Mouse (Mus musculus) intestine, postnatal 0 days (tissue): ENCODE results near the gene Zfp280b. TPM values are rescaled to one million over a fixed set of nuclear protein-coding genes. Genes with fewer than 3 reads are reported as not detected.
A peak's percentile ranks its signal among the peaks of the same experiment; 100 is the strongest.
"Not testable (repeated sequence)": the region's sequence is repeated elsewhere in the genome, so short reads cannot be mapped to it uniquely, and the experiment has no call there.

Source experiments
- ATAC-seq: fragments of 200-750 bp; cut with Nextera tagmentation; 2 replicates; pipeline ENCODE4 v1.8.0; 2017; ENCODE audit warnings: mild to moderate bottlenecking, moderate TSS enrichment, moderate library complexity
- H3K27ac ChIP-seq: fragments of 300-500 bp; sonication (generic); 2 replicates; pipeline ENCODE4 v1.5.1; 2014; ENCODE audit warnings: mild to moderate bottlenecking, low read depth, low read length, moderate library complexity
- H3K27me3 ChIP-seq: fragments of 300-500 bp; sonication (generic); replicated peaks from 2 replicates; pipeline ENCODE4 v1.6.1; 2014; ENCODE audit warnings: low read length, mixed read lengths; ENCODE audit not compliant: control insufficient read depth, insufficient read depth
- H3K36me3 ChIP-seq: fragments of 300-500 bp; sonication (generic); 2 replicates; pipeline ENCODE4 v1.6.1; 2014; ENCODE audit warnings: mild to moderate bottlenecking, moderate library complexity; ENCODE audit not compliant: control insufficient read depth, insufficient read depth
- H3K4me1 ChIP-seq: fragments of 300-500 bp; sonication (generic); replicated peaks from 2 replicates; pipeline ENCODE4 v1.6.1; 2014; ENCODE audit warnings: antibody characterized with exemption, low read length, mixed read lengths; ENCODE audit not compliant: control insufficient read depth, insufficient read depth
- H3K4me2 ChIP-seq: fragments of 300-500 bp; sonication (generic); replicated peaks from 2 replicates; pipeline ENCODE4 v1.6.1; 2014; ENCODE audit warnings: low read depth, mild to moderate bottlenecking, moderate library complexity
- H3K4me3 ChIP-seq: fragments of 300-500 bp; sonication (generic); 2 replicates; pipeline ENCODE4 v1.5.1; 2014; ENCODE audit warnings: low read depth, low read length
- H3K9ac ChIP-seq: fragments of 300-500 bp; sonication (generic); 2 replicates; pipeline ENCODE4 v1.6.1; 2014; ENCODE audit warnings: mild to moderate bottlenecking, low read depth, low read length
- H3K9me3 ChIP-seq: fragments of 300-500 bp; sonication (generic); 2 replicates; pipeline ENCODE4 v1.6.1; 2016; ENCODE audit warnings: mixed run types; ENCODE audit not compliant: control insufficient read depth
- CTCF ChIP-seq: sonication (generic); IDR thresholded peaks from 2 replicates; pipeline ENCODE4 v1.5.1; 2016; ENCODE audit warnings: low read depth, mild to moderate bottlenecking, control low read depth, antibody characterized with exemption, moderate library complexity
- WGBS: fragments of 180-500 bp; shearing (Covaris S2); extraction: QIAGEN DNeasy Blood & Tissue Kit; methylation state at CpG from one replicate; pipeline ENCODE4 v1.1.7; 2014; 5-methylcytosine and 5-hydroxymethylcytosine counted together
- polyA plus RNA-seq: library from polyadenylated mRNA; unstranded; fragments of >200 nt; fragmentation: Nextera tagmentation; extraction: Ambion mirVana; gene quantifications from 2 replicates; pipeline ENCODE4 v1.2.1, GENCODE M21; 2015

Gene Zfp280b
- 7.4 and 8.9 TPM in 2 replicates for polyA plus RNA-seq

- Histone ChIP-seq H3K9me3 (no peaks in the 10 kb centered on the region), H3K27ac (no peak within 1 kb of the TSS; the same call in 1 of the 2 replicates), H3K27me3 (no peaks in the 10 kb centered on the region), H3K9ac (peak within 1 kb of the TSS; percentile 62), H3K4me2 (peak within 1 kb of the TSS; percentile 86), H3K4me3 (peak within 1 kb of the TSS; percentile 59), H3K36me3 (peaks cover 7% of the 10 kb centered on the region), H3K4me1 (peaks cover 4% of the 10 kb centered on the region; the same call in 1 of the 2 replicates)
- WGBS, result under 1% methylated on average over 56 of the region's 58 CpGs
- peak; percentile 98 for ATAC-seq
- TF ChIP-seq CTCF, result peak; percentile 90
These were observed at the start of gene Zfp280b for GRCm38 (mm10) chr10:76032402-76033118. Gene Zfp280b, plus strand, starts transcription at chr10:76032650.

GRCm38 (mm10) chr10:75990430-75991042 lies 41.9 kb upstream of the Zfp280b start:
- Histone ChIP-seq H3K9me3 (no peaks in the 10 kb centered on the region), H3K27me3 (no peaks in the 10 kb centered on the region), H3K36me3 (no peaks in the 10 kb centered on the region)

GRCm38 (mm10) chr10:75993616-75994240 lies 38.7 kb upstream of the Zfp280b start:
- no peaks in the 10 kb centered on the region for H3K9me3 ChIP-seq
- ATAC-seq, result no peak
- no peak for TF ChIP-seq CTCF
- no peak overlapping the region for H3K4me2 ChIP-seq
- no peaks in the 10 kb centered on the region for H3K4me1 ChIP-seq
- H3K36me3 ChIP-seq, result no peaks in the 10 kb centered on the region
- H3K9ac ChIP-seq, result no peak overlapping the region
- 89% methylated on average over 15 of the region's 15 CpGs for WGBS
- H3K4me3 ChIP-seq, result no peak overlapping the region
- H3K27me3 ChIP-seq, result no peaks in the 10 kb centered on the region
- no peak overlapping the region for H3K27ac ChIP-seq

More at GRCm38 (mm10) chr10:75990430-75991042, 41.9 kb upstream of the Zfp280b start:
- WGBS, result 82% methylated on average over 4 of the region's 4 CpGs
- no peak overlapping the region for H3K4me3 ChIP-seq
- ATAC-seq, result no peak
- no peak overlapping the region for H3K27ac ChIP-seq
- H3K9ac ChIP-seq, result no peak overlapping the region
- TF ChIP-seq CTCF, result no peak
- H3K4me2 ChIP-seq, result no peak overlapping the region
- no peaks in the 10 kb centered on the region for H3K4me1 ChIP-seq

GRCm38 (mm10) chr10:75994531-75995210 lies 37.8 kb upstream of the Zfp280b start:
- WGBS, result 84% methylated on average over 12 of the region's 13 CpGs
- not testable (repeated sequence) for H3K9ac ChIP-seq, H3K36me3 ChIP-seq, H3K27ac ChIP-seq, ATAC-seq, H3K4me2 ChIP-seq, H3K4me3 ChIP-seq, H3K9me3 ChIP-seq, H3K27me3 ChIP-seq, H3K4me1 ChIP-seq

GRCm38 (mm10) chr10:75995463-75995862 lies 37.0 kb upstream of the Zfp280b start:
- Histone ChIP-seq H3K4me2 (no peak overlapping the region), H3K36me3 (no peaks in the 10 kb centered on the region), H3K9ac (no peak overlapping the region), H3K9me3 (no peaks in the 10 kb centered on the region), H3K4me1 (no peaks in the 10 kb centered on the region), H3K27me3 (no peaks in the 10 kb centered on the region), H3K27ac (no peak overlapping the region), H3K4me3 (no peak overlapping the region)
- no peak for TF ChIP-seq CTCF
- no peak for ATAC-seq
- whole genome bisulfite sequencing, result 81% methylated on average over 11 of the region's 11 CpGs

GRCm38 (mm10) chr10:75996315-75996714 lies 36.1 kb upstream of the Zfp280b start:
- no peak for ATAC-seq
- H3K36me3 ChIP-seq, result no peaks in the 10 kb centered on the region
- no peak overlapping the region for H3K27ac ChIP-seq
- H3K27me3 ChIP-seq, result no peaks in the 10 kb centered on the region
- TF ChIP-seq CTCF, result no peak
- H3K4me3 ChIP-seq, result no peak overlapping the region
- no peaks in the 10 kb centered on the region for H3K9me3 ChIP-seq
- H3K9ac ChIP-seq, result no peak overlapping the region
- no peaks in the 10 kb centered on the region for H3K4me1 ChIP-seq
- 25% methylated on average over 3 of the region's 3 CpGs for WGBS
- H3K4me2 ChIP-seq, result no peak overlapping the region
